Mouse (Mus musculus) granulocyte monocyte progenitor cell, adult 5-6 weeks (primary cell): ENCODE results near the gene Psmd5. TPM values are rescaled to one million over a fixed set of nuclear protein-coding genes. Genes with fewer than 3 reads are reported as not detected.

ENCODE experiments used
- ATAC-seq: replicated peaks from 2 replicates; pipeline ENCODE4 v1.8.0; 2016; ENCODE audit warnings: mild to moderate bottlenecking, moderate TSS enrichment, inconsistent platforms; ENCODE audit not compliant: poor library complexity, severe bottlenecking
- total RNA-seq, 2 experiments: library from RNA; stranded (forward) in 1 of 2; stranded (reverse) in 1 of 2; fragments of 200-712, 200-1000 nt in 1 of 2; fragments of >200 nt in 1 of 2; fragmentation: Nextera tagmentation in 1 of 2; gene quantifications; 2 replicates each; pipeline ENCODE4 v1.2.3; 2014 to 2017

Gene Psmd5
- total RNA-seq (2014; fragmentation: Nextera tagmentation) = 64.4 and 67.3 TPM in 2 replicates
- 36.8 and 60.4 TPM in 2 replicates for total RNA-seq (2017)

DNA sequence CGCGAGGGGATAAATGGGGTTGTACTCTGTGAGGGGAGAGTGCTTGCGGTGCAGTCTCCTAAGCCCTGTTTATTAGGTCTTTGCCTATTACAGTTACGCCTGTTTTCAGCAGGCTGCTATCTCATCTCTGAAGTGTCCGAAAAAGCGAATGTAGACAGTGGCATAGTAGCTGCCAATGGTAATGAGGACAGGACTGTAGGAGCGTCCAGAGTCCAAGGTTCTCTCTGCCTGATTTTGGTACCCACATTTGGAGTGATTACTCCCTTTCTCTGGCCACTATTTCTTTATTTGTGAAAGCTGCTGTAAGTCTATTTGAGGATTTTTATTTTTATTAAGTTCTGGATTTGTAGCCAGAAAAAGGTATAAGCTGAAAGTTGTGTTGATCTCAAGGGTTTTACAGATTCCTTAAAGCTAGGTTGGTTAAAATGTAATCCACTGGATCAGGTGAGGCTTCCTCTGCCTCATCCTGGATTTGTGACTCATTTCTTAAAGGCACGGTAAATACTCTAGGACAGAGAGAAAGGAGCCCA, at the start of gene Psmd5:
Psmd5 (minus strand) TSS at position 153 of the 530 bp plus-strand sequence.
- ATAC-seq = no peak

DNA sequence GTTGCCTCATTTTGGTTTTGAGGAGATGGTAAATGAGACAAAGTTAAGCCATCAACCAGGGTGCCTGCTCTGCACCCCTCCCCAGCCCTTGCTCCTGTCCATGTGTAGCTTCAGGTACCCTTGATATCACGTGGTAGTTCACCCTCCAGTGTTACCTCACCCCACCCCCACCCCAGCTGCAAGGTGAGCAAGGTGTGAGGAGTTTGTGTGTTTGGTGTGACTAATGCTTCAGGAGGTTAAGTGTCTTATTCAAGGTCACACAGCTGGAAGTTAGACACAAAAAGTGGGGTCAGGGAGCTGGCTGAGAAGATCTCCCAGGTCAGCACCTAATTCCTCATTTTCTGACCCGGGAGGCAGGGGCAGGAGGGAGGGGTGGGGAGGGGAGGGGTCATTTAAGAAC, 48.0 kb upstream of the Psmd5 start:
- no peak for ATAC-seq

DNA sequence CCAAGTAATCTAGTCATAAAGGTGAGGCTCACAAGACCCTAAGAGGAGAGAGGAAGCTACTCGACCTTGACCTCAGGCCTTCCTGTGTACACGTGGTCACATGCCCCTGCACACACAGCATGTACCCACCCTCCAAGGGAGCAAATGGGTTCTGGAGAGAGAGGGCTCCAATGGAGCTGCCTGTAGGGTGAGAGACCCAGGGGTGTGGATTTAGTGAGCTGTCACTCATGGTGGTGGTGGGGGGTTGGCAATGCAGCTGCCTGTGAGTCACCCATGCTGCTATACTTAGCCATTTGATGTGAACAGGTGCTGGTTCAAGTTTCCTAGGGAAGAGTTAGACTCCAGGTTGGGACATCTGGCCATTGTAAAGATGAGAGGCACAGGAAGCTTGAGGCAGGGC, 45.4 kb upstream of the Psmd5 start:
- ATAC-seq = no peak

DNA sequence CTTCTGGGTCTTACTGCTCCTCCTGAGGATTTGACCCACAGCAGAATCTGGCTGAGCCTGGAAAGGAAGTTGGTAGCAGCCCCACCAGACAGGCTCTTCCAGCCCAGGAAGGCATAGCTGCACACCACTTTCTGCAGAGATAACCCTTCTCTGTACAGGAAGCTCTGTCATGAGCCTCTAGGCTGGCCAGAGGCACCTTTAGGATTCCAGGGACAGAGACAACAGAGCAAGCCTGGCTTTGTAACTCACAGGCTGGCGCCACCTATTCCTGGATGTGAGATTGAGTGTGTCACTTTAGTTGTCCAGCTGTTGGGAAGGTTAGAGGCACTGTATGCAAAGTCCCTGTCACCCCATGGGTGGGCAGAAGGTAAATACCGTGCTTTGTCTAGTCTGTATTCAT, 40.3 kb upstream of the Psmd5 start:
- no peak for ATAC-seq

DNA sequence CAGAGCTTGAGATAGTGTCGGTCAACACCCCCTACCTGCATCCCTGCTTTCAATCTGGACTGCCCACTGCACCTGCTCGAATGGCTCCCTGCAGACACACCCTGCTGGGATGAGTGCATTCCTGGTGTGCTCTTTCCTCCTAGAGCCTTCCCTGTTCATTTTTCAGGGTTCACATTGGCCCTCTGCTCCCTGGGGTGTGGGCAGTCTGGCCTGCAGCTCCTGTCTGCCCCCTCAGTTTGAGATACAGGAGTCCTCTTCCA, 40.0 kb upstream of the Psmd5 start:
- no peak for ATAC-seq

DNA sequence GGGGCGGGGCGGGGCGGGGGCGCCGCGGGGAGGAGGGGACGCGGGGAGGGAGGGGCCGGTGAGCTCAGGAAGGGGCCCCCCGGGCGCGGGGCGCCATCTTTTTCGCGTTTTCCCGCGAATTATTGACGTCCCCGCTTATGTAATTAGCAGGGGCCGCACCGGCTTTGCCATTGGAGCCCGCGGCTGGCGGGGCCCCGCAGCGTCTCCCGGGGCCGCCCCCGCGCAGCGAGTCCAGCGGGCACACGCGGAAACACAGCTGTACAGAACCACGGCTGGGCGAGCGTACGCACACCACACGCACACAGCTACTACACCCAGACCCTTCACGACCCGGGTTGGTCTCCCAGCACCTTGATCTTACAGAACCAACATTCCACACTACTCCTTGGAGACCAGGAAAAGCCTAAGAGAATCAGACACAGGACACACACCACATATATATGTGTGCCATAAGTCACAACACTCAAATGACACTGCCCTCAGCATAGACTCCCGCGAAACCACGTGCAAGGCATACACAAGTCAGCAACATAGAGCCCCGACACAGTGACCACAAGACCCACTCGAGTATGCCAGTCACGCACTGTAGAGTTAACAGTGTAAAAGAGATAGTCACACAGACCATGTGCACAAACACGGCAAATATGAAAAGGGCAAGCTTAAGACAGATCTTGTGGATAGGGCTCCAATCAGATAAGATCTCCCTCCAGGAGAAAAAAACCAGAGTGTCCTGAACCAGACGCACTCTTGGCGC, 39.5 kb upstream of the Psmd5 start:
- peak; percentile 84 for ATAC-seq

DNA sequence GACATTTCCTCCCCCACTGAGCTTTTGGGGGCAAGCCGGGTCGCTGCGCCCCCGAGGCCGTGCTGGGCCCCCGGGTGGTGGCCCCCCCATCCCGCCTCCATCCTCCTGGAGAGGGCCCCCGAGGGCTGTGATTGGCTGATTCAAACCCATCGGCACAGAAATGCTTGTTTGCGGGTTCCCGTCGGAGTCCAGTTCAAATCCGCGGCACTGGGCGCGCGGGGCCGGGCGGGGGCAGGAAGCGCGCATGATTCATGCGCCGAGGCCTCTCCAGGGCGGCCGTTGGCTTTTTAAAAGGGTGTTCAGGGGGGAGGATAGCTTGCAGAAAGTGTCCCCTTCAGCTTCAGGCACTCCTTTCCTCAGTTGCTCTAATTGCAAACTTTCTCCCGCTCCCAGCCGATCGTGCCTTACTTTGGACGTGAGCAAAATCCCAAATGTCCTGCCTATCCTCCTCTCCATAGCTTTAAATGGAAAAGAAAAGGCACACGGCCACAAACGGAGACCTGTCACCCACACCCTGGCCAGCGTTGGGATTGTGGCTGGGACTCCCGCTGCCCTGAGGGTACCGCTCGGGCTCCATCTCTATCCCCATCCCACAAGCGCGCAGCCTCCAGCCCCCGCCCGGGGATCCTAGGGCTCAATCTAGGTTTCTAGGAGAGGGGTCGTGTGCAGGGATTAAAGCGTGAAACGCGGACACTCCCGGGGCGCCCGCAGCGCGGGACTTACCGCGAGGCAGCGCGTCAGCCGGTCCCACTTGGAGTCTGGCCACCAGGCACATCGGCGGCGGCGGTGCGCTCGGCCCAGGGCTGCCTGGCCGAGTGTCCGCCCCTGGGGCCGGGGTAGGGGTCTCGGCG, 38.7 kb upstream of the Psmd5 start, which contains the start of gene Phf19:
Phf19 (minus strand) TSS at position 809 of the 851 bp plus-strand sequence.
- peak; percentile 43 for ATAC-seq

DNA sequence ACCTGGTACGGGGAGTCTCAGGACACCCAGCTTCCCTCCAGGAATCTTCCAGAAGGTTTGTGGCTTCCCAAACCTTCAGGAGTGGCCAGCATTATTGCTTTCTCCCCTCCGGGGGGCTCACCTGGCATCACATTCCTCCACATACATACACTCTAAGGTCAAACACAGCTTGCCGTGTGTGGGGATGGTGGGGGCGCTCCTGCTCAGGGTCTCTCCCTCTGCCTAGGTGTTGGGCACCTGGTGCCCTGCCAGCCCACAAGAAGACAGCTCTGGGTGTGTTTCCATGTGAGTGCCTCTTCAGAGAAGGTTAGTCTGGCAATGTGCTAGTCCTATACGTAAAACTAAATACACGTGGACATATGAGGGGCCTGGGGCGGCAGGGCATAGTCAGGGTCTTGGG, 37.8 kb upstream of the Psmd5 start:
- no peak for ATAC-seq

DNA sequence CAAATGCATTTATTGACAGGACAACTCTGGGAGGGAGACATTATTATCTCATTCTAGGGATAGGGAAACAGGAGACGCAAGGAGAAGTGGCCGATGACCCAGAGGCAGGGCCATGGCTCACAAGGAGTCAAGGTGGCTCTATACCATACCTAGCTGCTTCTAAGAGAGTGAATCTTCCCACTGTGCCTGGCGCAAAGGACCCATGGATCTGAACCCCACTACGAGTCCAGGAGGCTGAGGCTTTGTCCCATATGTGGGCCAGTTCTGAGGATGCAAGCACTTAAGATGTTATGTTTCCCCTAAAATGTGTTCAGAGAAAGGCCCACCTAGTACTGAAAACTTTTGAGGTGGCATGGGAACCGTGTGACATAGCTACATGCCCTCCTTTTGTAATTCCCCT, 37.1 kb upstream of the Psmd5 start:
- ATAC-seq = no peak

DNA sequence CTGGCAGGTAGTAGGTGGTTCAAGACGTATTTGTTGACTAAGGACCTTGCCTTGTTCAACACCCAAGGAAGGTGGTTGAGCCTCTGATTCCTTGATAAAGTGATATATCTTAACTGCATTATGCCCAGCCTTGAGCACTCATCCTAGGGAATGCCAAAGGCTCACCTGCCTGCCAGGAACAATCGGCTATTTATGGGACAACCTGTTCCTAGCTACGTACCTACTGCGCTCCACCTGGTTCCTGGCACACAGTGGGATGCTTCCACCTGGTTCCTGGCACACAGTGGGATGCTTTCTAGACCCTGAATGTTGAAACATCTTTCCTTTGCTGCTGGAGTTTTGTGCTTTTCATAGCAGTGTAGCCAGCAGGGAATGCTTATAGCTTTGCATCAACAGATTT, 35.0 kb upstream of the Psmd5 start:
- no peak for ATAC-seq

DNA sequence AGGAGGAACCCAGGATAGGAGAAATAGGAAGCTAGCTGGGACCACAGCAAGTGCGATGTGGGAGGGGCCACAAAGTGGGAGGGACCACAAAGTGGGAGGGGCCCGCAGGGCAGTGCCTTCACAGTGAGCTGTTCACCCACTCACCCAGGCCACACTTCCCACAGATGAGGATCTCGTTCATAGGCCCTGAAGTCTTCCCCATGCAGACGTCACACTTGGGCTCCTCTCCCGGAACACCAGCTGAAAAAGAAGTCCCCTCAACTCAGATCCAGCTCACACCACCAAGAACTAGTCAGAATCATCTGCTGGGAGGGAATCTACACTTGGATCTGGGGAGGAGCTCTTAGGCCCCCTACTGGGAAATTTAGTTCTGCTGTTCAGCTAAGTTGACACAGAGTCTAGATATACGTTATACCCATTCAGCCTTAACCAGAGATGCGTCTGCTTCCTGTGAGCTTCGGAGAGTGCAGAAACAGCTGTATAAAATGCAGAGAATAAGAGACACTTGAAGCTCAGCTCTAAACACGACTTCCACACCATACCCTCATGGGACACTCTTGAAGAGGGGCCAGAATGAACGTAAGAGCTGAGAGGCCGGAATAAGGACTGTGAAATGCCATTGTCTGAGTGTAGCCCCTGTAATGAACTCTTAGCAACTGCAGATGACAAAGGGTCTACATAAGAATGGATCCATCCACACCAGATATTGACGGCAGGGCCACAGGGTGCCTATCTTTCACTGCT, 32.3 kb upstream of the Psmd5 start:
- peak; percentile 57 for ATAC-seq

DNA sequence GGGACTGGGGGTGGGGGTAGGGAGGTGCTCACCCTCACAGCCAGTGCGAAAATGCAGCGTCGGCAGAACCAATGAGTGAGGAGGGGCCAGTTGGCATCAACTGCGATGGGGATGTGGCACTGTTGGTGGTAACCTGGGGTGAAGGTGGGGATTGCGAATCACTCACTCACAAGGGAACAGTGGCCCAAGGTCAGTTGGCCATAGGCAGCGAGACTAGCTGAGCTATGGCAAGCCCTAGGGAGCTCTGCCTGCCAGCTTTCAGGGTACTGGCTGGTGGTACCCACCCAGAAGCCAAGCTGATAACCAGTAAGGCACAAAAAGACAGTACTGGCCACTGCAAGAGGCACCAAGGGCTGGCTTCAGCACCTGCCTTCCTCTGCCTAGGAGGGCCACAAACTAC, 31.7 kb upstream of the Psmd5 start:
- no peak for ATAC-seq

DNA sequence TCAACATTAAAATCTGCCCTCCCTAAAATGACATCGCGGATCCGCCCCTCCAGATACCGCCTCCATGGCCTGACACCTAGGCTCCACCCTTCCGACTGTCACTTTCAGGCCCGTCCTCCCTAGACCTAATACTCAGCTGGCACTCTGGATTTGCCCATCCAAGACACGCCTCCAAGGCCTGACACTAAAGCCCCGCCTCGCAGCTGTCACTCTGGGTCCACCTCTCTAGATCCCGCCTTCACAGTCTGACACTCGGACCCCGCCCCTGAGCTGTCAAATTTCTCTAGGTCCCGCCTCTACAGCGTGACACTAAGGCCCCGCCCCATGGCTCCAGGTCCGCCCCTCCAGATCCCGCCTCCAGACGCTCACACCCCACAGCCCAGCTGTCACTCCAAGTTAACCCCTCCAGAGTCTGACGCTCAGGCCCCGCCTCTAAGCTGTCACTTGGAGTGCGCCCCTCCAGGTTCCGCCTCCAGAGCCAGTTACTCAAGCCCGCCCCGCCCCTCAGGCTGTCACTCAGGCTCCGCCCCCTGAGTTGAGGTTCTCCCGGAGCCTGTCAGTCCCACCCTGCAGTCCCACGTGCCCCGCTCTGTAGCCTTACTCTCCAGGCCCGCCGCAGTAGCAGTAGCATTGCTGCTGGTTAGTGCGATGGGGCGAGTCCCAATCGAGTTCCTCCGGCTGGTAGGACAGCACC, 30.2 kb upstream of the Psmd5 start:
- peak; percentile 84 for ATAC-seq

DNA sequence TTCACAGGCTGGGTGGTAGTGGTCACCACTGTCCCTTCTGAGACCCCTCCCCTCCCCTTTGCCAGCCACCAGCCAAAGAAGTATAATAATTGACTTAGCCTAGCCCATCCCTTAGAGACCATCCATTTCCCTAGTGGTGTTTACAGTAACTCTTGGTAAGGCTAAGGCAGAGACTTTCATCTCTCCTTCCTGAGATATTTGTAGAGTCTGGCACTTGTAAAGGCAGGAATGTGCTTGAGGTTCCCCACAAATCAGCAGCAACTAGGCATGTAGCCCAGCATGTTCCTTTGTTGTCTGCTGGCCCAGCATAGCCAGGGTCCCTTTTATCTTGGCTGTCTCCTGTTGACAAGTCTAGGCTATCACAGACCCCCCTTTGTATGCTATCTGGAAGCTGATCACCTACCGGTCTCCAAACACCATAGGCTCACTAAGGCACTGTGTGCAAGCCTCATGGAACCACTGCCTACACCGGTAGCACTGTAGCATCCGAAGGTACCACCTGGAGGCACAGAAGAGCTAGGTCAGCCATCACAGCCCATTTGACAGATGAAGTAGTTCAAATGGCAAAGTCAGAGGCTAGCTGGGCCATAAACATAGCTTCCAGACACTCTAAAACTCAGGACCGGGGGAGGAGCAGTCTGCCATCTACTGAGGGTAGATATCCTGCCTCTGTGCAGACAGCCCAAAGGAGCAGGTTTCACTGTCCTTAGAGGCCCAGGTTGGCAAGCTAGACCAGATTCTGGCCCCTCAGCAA, 29.1 kb upstream of the Psmd5 start:
- no peak for ATAC-seq

DNA sequence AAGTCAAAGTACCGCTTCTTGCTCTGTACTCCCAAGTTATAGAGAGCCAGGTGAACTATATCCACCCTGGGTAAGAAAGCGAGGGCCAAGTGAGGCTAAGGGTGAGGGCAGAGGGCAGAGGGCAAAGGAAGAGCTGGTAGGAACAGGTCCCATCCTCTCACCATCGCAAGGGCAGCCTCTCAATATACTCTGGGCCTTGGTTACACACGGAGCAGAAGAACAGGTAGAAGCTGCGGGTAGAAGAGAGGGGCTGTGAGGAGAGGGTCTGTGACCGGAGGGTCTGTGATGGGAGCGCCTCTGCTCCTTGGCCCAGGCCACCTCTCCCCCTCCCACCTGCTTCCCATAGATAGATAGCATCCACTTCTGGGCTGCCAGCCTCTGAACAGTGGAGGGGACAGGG, 28.4 kb upstream of the Psmd5 start:
- ATAC-seq = no peak

DNA sequence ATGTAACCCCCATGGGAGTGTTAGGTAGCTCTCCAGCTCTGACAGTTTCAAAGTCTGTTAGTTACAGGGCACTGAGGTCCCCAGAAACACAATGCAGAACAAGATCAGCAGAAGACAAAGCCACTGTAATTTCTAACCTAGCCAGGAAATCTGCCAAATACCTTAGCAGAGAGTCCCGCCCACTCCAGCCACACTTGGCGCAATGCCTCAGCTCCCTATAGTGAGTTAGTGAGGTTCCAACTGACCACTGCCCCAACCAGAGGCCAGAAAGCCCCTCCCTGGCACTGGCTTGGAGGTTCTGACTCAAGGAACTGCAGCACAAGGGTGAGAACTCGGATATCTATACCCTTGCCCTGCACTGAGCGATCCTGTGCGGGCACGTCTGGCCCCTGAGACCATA, 28.0 kb upstream of the Psmd5 start:
- ATAC-seq = no peak

DNA sequence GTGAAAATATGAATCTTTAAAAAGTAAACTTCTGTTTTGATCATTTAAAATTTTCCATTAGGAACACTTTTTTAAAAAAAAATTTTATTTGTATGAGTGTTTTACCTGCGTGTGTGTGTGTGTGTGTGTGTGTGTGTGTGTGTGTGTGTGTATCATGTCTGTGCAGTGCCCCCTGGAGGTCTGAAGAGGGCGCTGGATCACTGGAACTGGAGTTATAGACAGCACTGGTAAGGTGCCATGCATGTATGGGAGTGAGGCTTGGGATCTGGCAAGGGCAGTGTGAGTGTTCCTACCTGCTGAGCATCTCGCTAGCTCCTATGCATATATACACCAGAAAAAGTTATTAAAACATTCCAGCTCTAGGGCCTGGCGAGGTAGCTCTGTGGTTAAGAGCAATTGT, 27.0 kb upstream of the Psmd5 start:
- no peak for ATAC-seq

DNA sequence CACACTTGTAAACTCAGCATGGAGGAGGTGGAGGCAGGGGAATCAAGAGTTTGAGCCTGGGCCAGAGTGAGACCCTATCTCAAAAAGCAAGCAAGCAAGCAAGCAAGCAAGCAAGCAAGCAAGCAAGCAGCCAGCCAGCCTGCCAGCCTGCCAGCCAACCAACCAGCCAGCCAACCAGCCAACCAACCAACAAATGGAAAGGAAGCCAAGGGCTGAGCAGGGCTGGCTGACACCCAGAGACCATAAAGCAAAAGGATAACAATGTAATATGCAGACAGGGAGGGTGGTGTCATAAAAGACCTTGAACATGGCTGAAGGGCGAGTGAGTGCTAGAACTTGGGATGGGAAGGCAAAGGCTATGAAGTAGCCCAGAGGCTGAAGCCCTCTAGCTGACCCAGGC, 25.6 kb upstream of the Psmd5 start:
- no peak for ATAC-seq

DNA sequence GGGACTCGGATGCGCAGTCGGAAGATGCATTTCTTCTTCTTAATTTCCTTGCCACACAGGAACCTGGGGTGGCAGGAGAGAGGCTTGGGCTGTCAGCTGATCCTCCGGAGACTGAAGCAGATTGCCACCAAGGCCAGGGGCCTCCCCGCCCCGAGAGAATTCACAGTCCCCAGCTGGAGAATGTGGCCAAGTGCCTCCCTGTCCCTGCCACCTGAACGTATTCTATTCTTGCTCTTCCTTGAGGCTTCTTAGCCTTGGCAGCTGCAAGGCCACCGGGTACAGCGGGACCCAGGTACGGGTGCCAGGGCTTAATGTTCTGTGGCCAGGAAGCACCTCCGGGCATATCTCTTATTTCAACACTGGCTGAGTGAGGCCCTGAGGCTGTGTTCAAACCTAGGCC, 24.9 kb upstream of the Psmd5 start:
- ATAC-seq = no peak

DNA sequence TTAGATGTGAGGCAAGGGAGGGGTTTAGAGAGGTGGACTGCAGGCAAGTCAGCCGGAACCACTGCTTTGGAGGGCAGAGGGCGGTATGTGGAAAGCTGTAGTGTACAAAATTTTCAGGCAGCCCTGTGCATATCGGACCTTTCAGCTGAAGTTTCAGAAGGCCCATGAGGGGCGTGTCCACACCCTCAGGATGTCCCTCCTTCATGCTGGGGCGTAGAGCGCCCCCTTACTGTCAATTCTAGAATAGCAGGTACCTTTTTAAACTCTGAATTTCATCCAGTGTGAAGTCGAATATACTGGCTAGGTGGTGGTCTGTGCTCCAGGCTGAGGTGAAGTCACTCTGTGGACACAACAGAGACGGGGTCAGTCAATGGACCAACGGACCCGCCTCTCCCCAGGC, 23.1 kb upstream of the Psmd5 start:
- peak; percentile 61; the same call in 1 of the 2 replicates for ATAC-seq
